Mouse (Mus musculus): Measurements from ENCODE around the gene Anapc4.

GRCm38 (mm10) chr5:52911286-52911870 lies 77.6 kb downstream of the Anapc4 start:
- TF ChIP-seq EP300 (IDR thresholded peaks at IDR 0.05; ENCODE audit: low read depth) (no peak), CTCF (IDR thresholded peaks at IDR 0.05; ENCODE audit: low read depth) (no peak)

All from liver, postnatal 0 days (tissue).